Mouse (Mus musculus): ENCODE data around the gene Apba3. TPM values are rescaled to one million over a fixed set of nuclear protein-coding genes. Genes with fewer than 3 reads are reported as not detected.

Apba3 gene
- polyA plus RNA-seq, 1 experiment from 2014 or later = 83.1 TPM

- no peaks in the 10 kb centered on the region for H3K9me3 ChIP-seq (ENCODE audit: control insufficient read depth, low read length)
- H3K4me3 ChIP-seq (ENCODE audit: low read length) = no peak overlapping the region
- H3K27ac ChIP-seq (ENCODE audit: low read length) = peak overlapping the region; percentile 16
- H3K9ac ChIP-seq (ENCODE audit: low read depth, low read length) = peak overlapping the region; percentile 39; the same call in 1 of the 2 replicates
- no peaks in the 10 kb centered on the region for H3K27me3 ChIP-seq (replicated peaks; ENCODE audit: control insufficient read depth, insufficient read depth, low read length)
- WGBS = 70% methylated on average over 9 of the region's 9 CpGs
- ATAC-seq = no peak
- H3K4me2 ChIP-seq (ENCODE audit: low read depth, low read length) = no peak overlapping the region
- no peaks in the 10 kb centered on the region for H3K36me3 ChIP-seq (ENCODE audit: control insufficient read depth, insufficient read depth, low read length)
- H3K4me1 ChIP-seq (ENCODE audit: control insufficient read depth, insufficient read depth, low read length) = peaks cover 64% of the 10 kb centered on the region
Observed at GRCm38 (mm10) chr10:81300352-81300907, 33.7 kb downstream of the Apba3 start.

- WGBS = 72% methylated on average over 9 of the region's 9 CpGs
- Histone ChIP-seq H3K9ac (ENCODE audit: low read depth, low read length) (no peak overlapping the region), H3K4me1 (ENCODE audit: control insufficient read depth, insufficient read depth, low read length) (peaks cover 64% of the 10 kb centered on the region)
Observed at GRCm38 (mm10) chr10:81301321-81301720, 34.6 kb downstream of the Apba3 start.

GRCm38 (mm10) chr10:81302288-81302687, 35.5 kb downstream of the Apba3 start:
- no peaks in the 10 kb centered on the region for H3K27me3 ChIP-seq (replicated peaks; ENCODE audit: control insufficient read depth, insufficient read depth, low read length)
- H3K36me3 ChIP-seq (ENCODE audit: control insufficient read depth, insufficient read depth, low read length) = peaks cover 10% of the 10 kb centered on the region
- H3K4me1 ChIP-seq (ENCODE audit: control insufficient read depth, insufficient read depth, low read length) = peaks cover 64% of the 10 kb centered on the region
- no peak overlapping the region; the same call in 1 of the 2 replicates for H3K4me2 ChIP-seq (ENCODE audit: low read depth, low read length)
- H3K4me3 ChIP-seq (ENCODE audit: low read length) = no peak overlapping the region
- peak overlapping the region; percentile 53 for H3K9ac ChIP-seq (ENCODE audit: low read depth, low read length)
- peak overlapping the region; percentile 40 for H3K27ac ChIP-seq (ENCODE audit: low read length)
- no peaks in the 10 kb centered on the region for H3K9me3 ChIP-seq (ENCODE audit: control insufficient read depth, low read length)
- ATAC-seq = no peak
- 50% methylated on average over 4 of the region's 4 CpGs for WGBS

More at GRCm38 (mm10) chr10:81301321-81301720, 34.6 kb downstream of the Apba3 start:
- H3K36me3 ChIP-seq (ENCODE audit: control insufficient read depth, insufficient read depth, low read length) = peaks cover 6% of the 10 kb centered on the region; the same call in 1 of the 2 replicates
- no peak overlapping the region for H3K4me3 ChIP-seq (ENCODE audit: low read length)
- no peak overlapping the region for H3K4me2 ChIP-seq (ENCODE audit: low read depth, low read length)
- H3K27ac ChIP-seq (ENCODE audit: low read length) = no peak overlapping the region
- no peaks in the 10 kb centered on the region for H3K27me3 ChIP-seq (replicated peaks; ENCODE audit: control insufficient read depth, insufficient read depth, low read length)
- H3K9me3 ChIP-seq (ENCODE audit: control insufficient read depth, low read length) = no peaks in the 10 kb centered on the region
- ATAC-seq = no peak

- peak; percentile 22 for ATAC-seq
Observed at GRCm38 (mm10) chr10:81302781-81303218, 36.0 kb downstream of the Apba3 start.

GRCm38 (mm10) chr10:81303258-81303657, 36.5 kb downstream of the Apba3 start:
- Histone ChIP-seq H3K9me3 (ENCODE audit: control insufficient read depth, low read length) (no peaks in the 10 kb centered on the region), H3K4me1 (ENCODE audit: control insufficient read depth, insufficient read depth, low read length) (peaks cover 58% of the 10 kb centered on the region), H3K9ac (ENCODE audit: low read depth, low read length) (peak overlapping the region; percentile 53; the same call in 1 of the 2 replicates), H3K36me3 (ENCODE audit: control insufficient read depth, insufficient read depth, low read length) (peaks cover 20% of the 10 kb centered on the region), H3K27ac (ENCODE audit: low read length) (peak overlapping the region; percentile 40; the same call in 1 of the 2 replicates), H3K27me3 (replicated peaks; ENCODE audit: control insufficient read depth, insufficient read depth, low read length) (no peaks in the 10 kb centered on the region), H3K4me3 (ENCODE audit: low read length) (no peak overlapping the region), H3K4me2 (ENCODE audit: low read depth, low read length) (peak overlapping the region; percentile 33; the same call in 1 of the 2 replicates)
- ATAC-seq = peak; percentile 9
- 65% methylated on average over 10 of the region's 10 CpGs for WGBS

More at GRCm38 (mm10) chr10:81302781-81303218, 36.0 kb downstream of the Apba3 start:
- peak overlapping the region; percentile 53 for H3K9ac ChIP-seq (ENCODE audit: low read depth, low read length)
- H3K4me2 ChIP-seq (ENCODE audit: low read depth, low read length) = peak overlapping the region; percentile 33
- no peak overlapping the region for H3K4me3 ChIP-seq (ENCODE audit: low read length)
- H3K27ac ChIP-seq (ENCODE audit: low read length) = peak overlapping the region; percentile 40
- H3K9me3 ChIP-seq (ENCODE audit: control insufficient read depth, low read length) = no peaks in the 10 kb centered on the region
- WGBS = 36% methylated on average over 14 of the region's 14 CpGs
- H3K4me1 ChIP-seq (ENCODE audit: control insufficient read depth, insufficient read depth, low read length) = peaks cover 63% of the 10 kb centered on the region
- H3K27me3 ChIP-seq (replicated peaks; ENCODE audit: control insufficient read depth, insufficient read depth, low read length) = no peaks in the 10 kb centered on the region
- H3K36me3 ChIP-seq (ENCODE audit: control insufficient read depth, insufficient read depth, low read length) = peaks cover 15% of the 10 kb centered on the region

GRCm38 (mm10) chr10:81303761-81304160, 37.0 kb downstream of the Apba3 start:
- no peaks in the 10 kb centered on the region for H3K9me3 ChIP-seq (ENCODE audit: control insufficient read depth, low read length)
- H3K4me3 ChIP-seq (ENCODE audit: low read length) = no peak overlapping the region
- ATAC-seq = no peak
- peaks cover 56% of the 10 kb centered on the region for H3K4me1 ChIP-seq (ENCODE audit: control insufficient read depth, insufficient read depth, low read length)
- H3K36me3 ChIP-seq (ENCODE audit: control insufficient read depth, insufficient read depth, low read length) = peaks cover 22% of the 10 kb centered on the region
- H3K27me3 ChIP-seq (replicated peaks; ENCODE audit: control insufficient read depth, insufficient read depth, low read length) = no peaks in the 10 kb centered on the region
- WGBS = 75% methylated on average over 7 of the region's 7 CpGs
- no peak overlapping the region for H3K4me2 ChIP-seq (ENCODE audit: low read depth, low read length)
- H3K27ac ChIP-seq (ENCODE audit: low read length) = no peak overlapping the region; the same call in 1 of the 2 replicates
- peak overlapping the region; percentile 53; the same call in 1 of the 2 replicates for H3K9ac ChIP-seq (ENCODE audit: low read depth, low read length)

GRCm38 (mm10) chr10:81304597-81305238, 38.0 kb downstream of the Apba3 start:
- no peak overlapping the region for H3K4me3 ChIP-seq (ENCODE audit: low read length)
- H3K36me3 ChIP-seq (ENCODE audit: control insufficient read depth, insufficient read depth, low read length) = peaks cover 23% of the 10 kb centered on the region
- H3K4me2 ChIP-seq (ENCODE audit: low read depth, low read length) = no peak overlapping the region
- ATAC-seq = peak; percentile 21; the same call in 1 of the 2 replicates
- H3K4me1 ChIP-seq (ENCODE audit: control insufficient read depth, insufficient read depth, low read length) = peaks cover 47% of the 10 kb centered on the region
- no peak overlapping the region for H3K27ac ChIP-seq (ENCODE audit: low read length)
- WGBS = 21% methylated on average over 9 of the region's 9 CpGs
- no peaks in the 10 kb centered on the region for H3K9me3 ChIP-seq (ENCODE audit: control insufficient read depth, low read length)
- no peaks in the 10 kb centered on the region for H3K27me3 ChIP-seq (replicated peaks; ENCODE audit: control insufficient read depth, insufficient read depth, low read length)
- H3K9ac ChIP-seq (ENCODE audit: low read depth, low read length) = no peak overlapping the region

GRCm38 (mm10) chr10:81305663-81306062, 38.9 kb downstream of the Apba3 start:
- WGBS = 94% methylated on average over 14 of the region's 14 CpGs
- peaks cover 37% of the 10 kb centered on the region for H3K4me1 ChIP-seq (ENCODE audit: control insufficient read depth, insufficient read depth, low read length)
- no peak overlapping the region for H3K4me2 ChIP-seq (ENCODE audit: low read depth, low read length)
- H3K27ac ChIP-seq (ENCODE audit: low read length) = no peak overlapping the region
- no peak overlapping the region for H3K4me3 ChIP-seq (ENCODE audit: low read length)
- no peaks in the 10 kb centered on the region for H3K9me3 ChIP-seq (ENCODE audit: control insufficient read depth, low read length)
- no peak overlapping the region for H3K9ac ChIP-seq (ENCODE audit: low read depth, low read length)
- peaks cover 23% of the 10 kb centered on the region for H3K36me3 ChIP-seq (ENCODE audit: control insufficient read depth, insufficient read depth, low read length)
- no peaks in the 10 kb centered on the region for H3K27me3 ChIP-seq (replicated peaks; ENCODE audit: control insufficient read depth, insufficient read depth, low read length)
- no peak for ATAC-seq

GRCm38 (mm10) chr10:81306173-81306668, 39.5 kb downstream of the Apba3 start:
- Histone ChIP-seq H3K4me2 (ENCODE audit: low read depth, low read length) (no peak overlapping the region), H3K9me3 (ENCODE audit: control insufficient read depth, low read length) (no peaks in the 10 kb centered on the region), H3K4me3 (ENCODE audit: low read length) (no peak overlapping the region), H3K27ac (ENCODE audit: low read length) (no peak overlapping the region), H3K36me3 (ENCODE audit: control insufficient read depth, insufficient read depth, low read length) (peaks cover 27% of the 10 kb centered on the region), H3K4me1 (ENCODE audit: control insufficient read depth, insufficient read depth, low read length) (peaks cover 33% of the 10 kb centered on the region), H3K9ac (ENCODE audit: low read depth, low read length) (no peak overlapping the region), H3K27me3 (replicated peaks; ENCODE audit: control insufficient read depth, insufficient read depth, low read length) (no peaks in the 10 kb centered on the region)
- no peak for ATAC-seq
- 91% methylated on average over 12 of the region's 12 CpGs for WGBS

Data from intestine, embryonic 16.5 days (tissue).